Mouse (Mus musculus) lung, postnatal 0 days (tissue): ENCODE data around the gene Gm49450. TPM values are rescaled to one million over a fixed set of nuclear protein-coding genes. Genes with fewer than 3 reads are reported as not detected.
A peak's percentile ranks its signal among the peaks of the same experiment; 100 is the strongest.
"Not testable (repeated sequence)": the region's sequence is repeated elsewhere in the genome, so short reads cannot be mapped to it uniquely, and the experiment has no call there.

Experiments
- ATAC-seq: fragments of 200-750 bp; cut with Nextera tagmentation; 2 replicates; pipeline ENCODE4 v1.8.0; 2017; ENCODE audit warnings: moderate library complexity
- DNase-seq: peaks from one replicate; pipeline ENCODE4 v3.0.0-alpha.2; 2016; ENCODE audit warnings: low spot score
- H3K27ac ChIP-seq: fragments of 300-500 bp; sonication (generic); 2 replicates; pipeline ENCODE4 v1.5.1; 2014; ENCODE audit warnings: antibody characterized with exemption, mild to moderate bottlenecking, low read length, mixed read lengths
- H3K27me3 ChIP-seq: fragments of 300-500 bp; sonication (generic); replicated peaks from 2 replicates; pipeline ENCODE4 v1.6.1; 2014; ENCODE audit warnings: low read length, mixed read lengths; ENCODE audit not compliant: insufficient read depth
- H3K36me3 ChIP-seq: fragments of 300-500 bp; sonication (generic); 2 replicates; pipeline ENCODE4 v1.6.1; 2014; ENCODE audit warnings: low read length, mixed read lengths; ENCODE audit not compliant: insufficient read depth
- H3K4me1 ChIP-seq: fragments of 300-500 bp; sonication (generic); 2 replicates; pipeline ENCODE4 v1.6.1; 2014; ENCODE audit warnings: antibody characterized with exemption, low read depth, low read length, mixed read lengths; ENCODE audit not compliant: insufficient read depth
- H3K4me2 ChIP-seq: fragments of 300-500 bp; sonication (generic); replicated peaks from 2 replicates; pipeline ENCODE4 v1.6.1; 2014; ENCODE audit warnings: low read depth, mild to moderate bottlenecking, low read length, moderate library complexity, mixed read lengths
- H3K4me3 ChIP-seq: fragments of 300-500 bp; sonication (generic); 2 replicates; pipeline ENCODE4 v1.5.1; 2014; ENCODE audit warnings: low read depth, low read length
- H3K9ac ChIP-seq: fragments of 300-500 bp; sonication (generic); replicated peaks from 2 replicates; pipeline ENCODE4 v1.6.1; 2014; ENCODE audit warnings: low read depth, mild to moderate bottlenecking
- H3K9me3 ChIP-seq: fragments of 300-500 bp; sonication (generic); 2 replicates; pipeline ENCODE4 v1.6.1; 2016; ENCODE audit warnings: low read length, mixed read lengths
- CTCF ChIP-seq: IDR thresholded peaks from 2 replicates; pipeline ENCODE4 v1.5.1; 2016; ENCODE audit warnings: antibody characterized with exemption, mild to moderate bottlenecking
- EP300 ChIP-seq: IDR thresholded peaks from 2 replicates; pipeline ENCODE4 v1.6.1; 2016; ENCODE audit warnings: antibody characterized with exemption, mild to moderate bottlenecking, control low read depth
- WGBS: fragments of 180-500 bp; shearing (Covaris S2); extraction: QIAGEN DNeasy Blood & Tissue Kit; methylation state at CpG from one replicate; pipeline ENCODE4 v1.1.7; 2014; 5-methylcytosine and 5-hydroxymethylcytosine counted together
- polyA plus RNA-seq: library from polyadenylated mRNA; unstranded; fragments of >200 nt; fragmentation: Nextera tagmentation; extraction: Ambion mirVana; gene quantifications from 2 replicates; pipeline ENCODE4 v1.2.1, GENCODE M21; 2015

Gm49450 gene
- polyA plus RNA-seq, 1 experiment from 2014 or later, result not detected

- H3K9me3 ChIP-seq, result no peaks in the 10 kb centered on the region
- TF ChIP-seq EP300 (no peak), CTCF (no peak)
- H3K27me3 ChIP-seq, result no peaks in the 10 kb centered on the region
- 50% methylated on average over 7 of the region's 7 CpGs for WGBS
- no peak overlapping the region for H3K4me3 ChIP-seq
- no peak for DNase-seq
- ATAC-seq, result no peak
- no peak overlapping the region for H3K4me2 ChIP-seq
- no peak overlapping the region for H3K9ac ChIP-seq
- H3K36me3 ChIP-seq, result no peaks in the 10 kb centered on the region
- H3K27ac ChIP-seq, result no peak overlapping the region
- no peaks in the 10 kb centered on the region; the same call in none of the 2 replicates for H3K4me1 ChIP-seq
These were observed 26.8 kb upstream of the Gm49450 start for GRCm38 (mm10) chr15:98980012-98980614.

- 72% methylated on average over 20 of the region's 20 CpGs for WGBS
- TF ChIP-seq CTCF (no peak), EP300 (no peak)
- ATAC-seq (no peak), DNase-seq (no peak)
- Histone ChIP-seq H3K4me3 (no peak overlapping the region), H3K4me2 (0 out of 2 replicates have a peak overlapping the region, but pooled peaks have one; percentile 14), H3K36me3 (no peaks in the 10 kb centered on the region), H3K9ac (no peak overlapping the region), H3K27me3 (no peaks in the 10 kb centered on the region), H3K27ac (no peak overlapping the region; the same call in 1 of the 2 replicates), H3K4me1 (no peaks in the 10 kb centered on the region; the same call in none of the 2 replicates), H3K9me3 (no peaks in the 10 kb centered on the region)
These were observed 25.2 kb upstream of the Gm49450 start for GRCm38 (mm10) chr15:98978409-98979172.

GRCm38 (mm10) chr15:98977759-98978408, 24.5 kb upstream of the Gm49450 start:
- Histone ChIP-seq H3K9ac (no peak overlapping the region), H3K27me3 (no peaks in the 10 kb centered on the region), H3K4me1 (no peaks in the 10 kb centered on the region; the same call in none of the 2 replicates), H3K27ac (peak overlapping the region; percentile 51), H3K4me2 (0 out of 2 replicates have a peak overlapping the region, but pooled peaks have one; percentile 14), H3K4me3 (no peak overlapping the region), H3K36me3 (no peaks in the 10 kb centered on the region), H3K9me3 (no peaks in the 10 kb centered on the region)
- TF ChIP-seq CTCF (no peak), EP300 (no peak)
- peak; percentile 89 for DNase-seq
- 49% methylated on average over 14 of the region's 14 CpGs for WGBS
- ATAC-seq, result peak; percentile 72

GRCm38 (mm10) chr15:98976763-98977758, 23.7 kb upstream of the Gm49450 start:
- no peak for TF ChIP-seq EP300
- TF ChIP-seq CTCF, result no peak
- H3K27me3 ChIP-seq, result no peaks in the 10 kb centered on the region
- H3K4me1 ChIP-seq, result no peaks in the 10 kb centered on the region; the same call in none of the 2 replicates
- peak overlapping the region; percentile 51 for H3K27ac ChIP-seq
- no peak overlapping the region for H3K9ac ChIP-seq
- H3K36me3 ChIP-seq, result no peaks in the 10 kb centered on the region
- no peaks in the 10 kb centered on the region for H3K9me3 ChIP-seq
- DNase-seq, result peak; percentile 57
- no peak overlapping the region for H3K4me3 ChIP-seq
- ATAC-seq, result peak; percentile 25
- 58% methylated on average over 21 of the region's 21 CpGs for WGBS
- no peak overlapping the region for H3K4me2 ChIP-seq

- WGBS, result 81% methylated on average over 9 of the region's 9 CpGs
- TF ChIP-seq CTCF (no peak), EP300 (no peak)
- no peak overlapping the region for H3K4me2 ChIP-seq
- H3K27me3 ChIP-seq, result no peaks in the 10 kb centered on the region
- no peaks in the 10 kb centered on the region for H3K36me3 ChIP-seq
- H3K9me3 ChIP-seq, result no peaks in the 10 kb centered on the region
- no peak for DNase-seq
- no peak overlapping the region for H3K27ac ChIP-seq
- H3K4me1 ChIP-seq, result no peaks in the 10 kb centered on the region; the same call in none of the 2 replicates
- no peak overlapping the region for H3K9ac ChIP-seq
- no peak for ATAC-seq
- no peak overlapping the region for H3K4me3 ChIP-seq
These were observed 19.8 kb upstream of the Gm49450 start for GRCm38 (mm10) chr15:98973015-98973614.

GRCm38 (mm10) chr15:98971576-98972320, 18.4 kb upstream of the Gm49450 start:
- H3K4me3 ChIP-seq, ATAC-seq, H3K27ac ChIP-seq, H3K4me1 ChIP-seq, H3K27me3 ChIP-seq, H3K36me3 ChIP-seq, DNase-seq, H3K4me2 ChIP-seq, H3K9ac ChIP-seq, H3K9me3 ChIP-seq: not testable (repeated sequence)
- WGBS, result 62% methylated on average over 14 of the region's 15 CpGs
